Mouse (Mus musculus) thymus, adult 2 months (tissue): ENCODE measurements around the gene Creb1.

ENCODE experiments used
- CTCF ChIP-seq: fragments of 200-500 bp; IDR thresholded peaks from 2 replicates; pipeline ENCODE4 v1.5.1; 2012; ENCODE audit warnings: mild to moderate bottlenecking, control low read depth, low read length, moderate library complexity, borderline replicate concordance; ENCODE audit not compliant: control insufficient read depth, poor library complexity, insufficient read depth; ENCODE audit errors: extremely low read depth
- POLR2A ChIP-seq: fragments of 200-500 bp; IDR thresholded peaks from 2 replicates; pipeline ENCODE4 v1.6.1; 2012; ENCODE audit warnings: mild to moderate bottlenecking, low read length, control low read depth, moderate library complexity; ENCODE audit not compliant: control insufficient read depth, poor library complexity, insufficient read depth; ENCODE audit errors: extremely low read depth

GRCm38 (mm10) chr1:64549380-64549779, 16.9 kb downstream of the Creb1 start:
- no peak for TF ChIP-seq CTCF
- TF ChIP-seq POLR2A: no peak
